Mouse (Mus musculus): ENCODE measurements at regions not wholly inside any gene's neighbourhood (a gene's known extent, or its start where the extent isn't known, plus 50 kb on each side); places are given as distances from the start of the nearest gene placed in this dataset.
"Not testable (repeated sequence)": the region's sequence is repeated elsewhere in the genome, so short reads cannot be mapped to it uniquely, and the experiment has no call there.

GRCm38 (mm10) chr9:31653788-31654187 lies 189.5 kb upstream of the Tmem45b start:
- DNase-seq (ENCODE audit: low spot score) = no peak

GRCm38 (mm10) chr9:31650362-31651130 lies 186.3 kb upstream of the Tmem45b start:
- DNase-seq (ENCODE audit: low spot score) = no peak

GRCm38 (mm10) chr9:31649073-31649472 lies 184.8 kb upstream of the Tmem45b start:
- no peak for DNase-seq (ENCODE audit: low spot score)

- DNase-seq (ENCODE audit: low spot score) = no peak
These were observed 184.3 kb upstream of the Tmem45b start for GRCm38 (mm10) chr9:31648551-31648950.

GRCm38 (mm10) chr9:31645114-31645513 lies 180.9 kb upstream of the Tmem45b start:
- no peak for DNase-seq (ENCODE audit: low spot score)

GRCm38 (mm10) chr9:31644106-31644505 lies 179.8 kb upstream of the Tmem45b start:
- no peak for DNase-seq (ENCODE audit: low spot score)

- DNase-seq (ENCODE audit: low spot score) = no peak
These were observed 177.9 kb upstream of the Tmem45b start for GRCm38 (mm10) chr9:31642169-31642568.

- no peak for DNase-seq (ENCODE audit: low spot score)
These were observed 164.0 kb upstream of the Tmem45b start for GRCm38 (mm10) chr9:31628291-31628690.

GRCm38 (mm10) chr9:31621553-31621952 lies 157.3 kb upstream of the Tmem45b start:
- not testable (repeated sequence) for DNase-seq (ENCODE audit: low spot score)

- DNase-seq (ENCODE audit: low spot score) = no peak
These were observed 155.1 kb upstream of the Tmem45b start for GRCm38 (mm10) chr9:31619344-31619743.

- no peak for DNase-seq (ENCODE audit: low spot score)
These were observed 150.1 kb upstream of the Tmem45b start for GRCm38 (mm10) chr9:31614250-31614945.

- DNase-seq (ENCODE audit: low spot score) = no peak
These were observed 146.9 kb upstream of the Tmem45b start for GRCm38 (mm10) chr9:31611036-31611695.

GRCm38 (mm10) chr9:31610631-31611030 lies 146.4 kb upstream of the Tmem45b start:
- no peak for DNase-seq (ENCODE audit: low spot score)

- DNase-seq (ENCODE audit: low spot score) = peak; percentile 45
These were observed 145.9 kb upstream of the Tmem45b start for GRCm38 (mm10) chr9:31610212-31610611.

GRCm38 (mm10) chr9:31609731-31610130 lies 145.5 kb upstream of the Tmem45b start:
- DNase-seq (ENCODE audit: low spot score) = no peak

GRCm38 (mm10) chr9:31608084-31608870 lies 144.0 kb upstream of the Tmem45b start:
- DNase-seq (ENCODE audit: low spot score) = no peak

GRCm38 (mm10) chr9:31606936-31607335 lies 142.7 kb upstream of the Tmem45b start:
- no peak for DNase-seq (ENCODE audit: low spot score)

- DNase-seq (ENCODE audit: low spot score) = no peak
These were observed 140.3 kb upstream of the Tmem45b start for GRCm38 (mm10) chr9:31604497-31605090.

- DNase-seq (ENCODE audit: low spot score) = no peak
These were observed 138.4 kb upstream of the Tmem45b start for GRCm38 (mm10) chr9:31602707-31603106.

GRCm38 (mm10) chr9:31595096-31595495 lies 130.8 kb upstream of the Tmem45b start:
- DNase-seq (ENCODE audit: low spot score) = no peak

GRCm38 (mm10) chr9:31587671-31588070 lies 123.4 kb upstream of the Tmem45b start:
- DNase-seq (ENCODE audit: low spot score) = no peak

GRCm38 (mm10) chr9:31583983-31584382 lies 119.7 kb upstream of the Tmem45b start:
- no peak for DNase-seq (ENCODE audit: low spot score)

Data from embryo, embryonic 10 days (tissue).